Comparison of ENCODE assay signal across 8 mouse cellular contexts in the genomic region with DNA sequence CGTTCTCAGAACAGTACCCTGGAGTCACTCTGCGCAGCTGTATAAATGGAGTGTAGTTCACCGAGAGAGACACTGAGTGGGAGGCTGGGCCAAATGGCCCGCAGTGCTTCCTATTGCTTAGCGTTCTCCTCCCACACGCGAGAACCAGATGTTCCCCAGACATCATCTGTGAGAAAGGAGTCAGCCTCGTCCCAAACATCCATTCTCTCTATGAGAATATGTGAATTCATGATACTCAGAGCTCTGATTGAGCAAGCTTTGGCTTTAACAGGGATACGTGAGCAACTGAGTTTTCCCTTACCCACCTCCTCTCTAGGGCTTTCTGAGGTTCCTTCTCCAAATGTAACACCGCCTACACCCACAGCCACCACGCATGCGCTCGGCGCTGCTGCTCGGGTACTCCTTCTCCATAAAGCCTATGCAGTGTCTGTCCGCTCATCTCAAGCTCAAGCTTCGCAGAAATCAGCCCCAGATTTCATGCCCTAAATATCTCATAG. TPM values are rescaled to one million over a fixed set of nuclear protein-coding genes. Genes with fewer than 3 reads are reported as not detected.
A peak's percentile ranks its signal among the peaks of the same experiment; 100 is the strongest.
DNase-seq lines count a peak whose midpoint lies in the region; ATAC-seq and TF ChIP-seq lines count a peak whose summit lies in the region.

No protein-coding gene starts in this region.

- dilution Hi-C loops in CH12.LX (cut with MboI; ENCODE audit: extremely low pct_ligation_motif_present, extremely low pct_unique_long_range_greater_than_20kb, low sequenced_read_pairs) = no loop called here

- TF ChIP-seq POLR2A in CH12.LX (IDR thresholded peaks at IDR 0.05; ENCODE audit: low read depth, low read length) = no peak; the same call in 1 of the 2 replicates

- no peak for TF ChIP-seq EP300 in CH12.LX (IDR thresholded peaks at IDR 0.05; ENCODE audit: low read length)

- H3K27ac ChIP-seq in forebrain, postnatal 0 days (ENCODE audit: low read depth, low read length) = no peak overlapping the region
- H3K27ac ChIP-seq in forebrain, embryonic 12.5 days = no peak overlapping the region
- H3K27ac ChIP-seq in CH12.LX (ENCODE audit: insufficient read depth, low read depth) = peak overlapping the region; percentile 70
- H3K27ac ChIP-seq in limb, embryonic 12.5 days = peak overlapping the region; percentile 74
- H3K27ac ChIP-seq in midbrain, embryonic 14.5 days (replicated peaks; ENCODE audit: low read depth, low read length) = no peak overlapping the region

- intact Hi-C loops in gastrocnemius, postnatal 14 days (cut with DNase I; ENCODE audit: low total_unique reads) = no loop called here

- no peaks in the 10 kb centered on the region for H3K27me3 ChIP-seq in forebrain, postnatal 0 days (ENCODE audit: insufficient read depth, low read length)
- no peaks in the 10 kb centered on the region for H3K27me3 ChIP-seq in forebrain, embryonic 12.5 days
- H3K27me3 ChIP-seq in CH12.LX (replicated peaks) = no peaks in the 10 kb centered on the region
- no peaks in the 10 kb centered on the region for H3K27me3 ChIP-seq in limb, embryonic 12.5 days
- no peaks in the 10 kb centered on the region for H3K27me3 ChIP-seq in midbrain, embryonic 14.5 days (ENCODE audit: control insufficient read depth, insufficient read depth, low read length)

- peak; percentile 68 for ATAC-seq in forebrain, postnatal 0 days
- no peak for ATAC-seq in forebrain, embryonic 12.5 days (ENCODE audit: low FRiP score)
- ATAC-seq in inflammation-experienced regulatory T-cells, adult 6 months = peak; percentile 79
- peak; percentile 35; the same call in 1 of the 2 replicates for ATAC-seq in limb, embryonic 12.5 days (ENCODE audit: insufficient number of reproducible peaks, insufficient read depth, low FRiP score, low TSS enrichment, low read depth)
- no peak for ATAC-seq in midbrain, embryonic 14.5 days (ENCODE audit: low FRiP score, low TSS enrichment)

- no peak overlapping the region for H3K4me2 ChIP-seq in forebrain, postnatal 0 days (ENCODE audit: low read depth)
- no peak overlapping the region for H3K4me2 ChIP-seq in forebrain, embryonic 12.5 days
- peak overlapping the region; percentile 86 for H3K4me2 ChIP-seq in CH12.LX (ENCODE audit: insufficient read depth, low read depth, poor library complexity, severe bottlenecking)
- H3K4me2 ChIP-seq in limb, embryonic 12.5 days = 0 out of 2 replicates have a peak overlapping the region, but pooled peaks have one; percentile 23
- H3K4me2 ChIP-seq in midbrain, embryonic 14.5 days (ENCODE audit: low read length) = no peak overlapping the region

- no peak overlapping the region for H3K4me3 ChIP-seq in forebrain, postnatal 0 days (ENCODE audit: low read depth, low read length)
- no peak overlapping the region for H3K4me3 ChIP-seq in forebrain, embryonic 12.5 days (replicated peaks)
- H3K4me3 ChIP-seq in CH12.LX (replicated peaks in 1 of 3; ENCODE audit: low read depth in 2 of 3, low read length in 2 of 3, poor library complexity in 1 of 3) = peak overlapping the region in 2 of 3 experiments; percentile 26 to 40
- H3K4me3 ChIP-seq in limb, embryonic 12.5 days (replicated peaks) = no peak overlapping the region
- H3K4me3 ChIP-seq in midbrain, embryonic 14.5 days (replicated peaks; ENCODE audit: low read depth, low read length) = no peak overlapping the region

- peaks cover 33% of the 10 kb centered on the region for H3K79me2 ChIP-seq in CH12.LX (replicated peaks; ENCODE audit: control insufficient read depth, extremely low read depth, insufficient read depth, poor library complexity, severe bottlenecking)

- in situ Hi-C loops in CH12.LX (cut with MboI; ENCODE audit: low pct_ligation_motif_present, low pct_unique_long_range_greater_than_20kb, low sequenced_read_pairs) = no loop called here

- no peak for DNase-seq in forebrain, postnatal 0 days
- DNase-seq in CH12.LX (ENCODE audit: extremely low read depth) = no peak
- DNase-seq in gastrocnemius, postnatal 14 days = peak; percentile 69
- peak; percentile 66 for DNase-seq in testis, postnatal 10 days (ENCODE audit: low spot score)
- DNase-seq in midbrain, embryonic 14.5 days = no peak

- H3K9me3 ChIP-seq in forebrain, postnatal 0 days (ENCODE audit: low read length) = no peaks in the 10 kb centered on the region
- no peaks in the 10 kb centered on the region for H3K9me3 ChIP-seq in forebrain, embryonic 12.5 days
- no peaks in the 10 kb centered on the region for H3K9me3 ChIP-seq in CH12.LX (replicated peaks; ENCODE audit: low read length)
- H3K9me3 ChIP-seq in limb, embryonic 12.5 days = no peaks in the 10 kb centered on the region
- no peaks in the 10 kb centered on the region for H3K9me3 ChIP-seq in midbrain, embryonic 14.5 days (ENCODE audit: control insufficient read depth, low read length)

- H3K36me3 ChIP-seq in forebrain, postnatal 0 days (ENCODE audit: insufficient read depth) = no peaks in the 10 kb centered on the region
- no peaks in the 10 kb centered on the region for H3K36me3 ChIP-seq in forebrain, embryonic 12.5 days (replicated peaks)
- H3K36me3 ChIP-seq in CH12.LX (replicated peaks in 1 of 2; ENCODE audit: control insufficient read depth in 1 of 2, insufficient read depth in 1 of 2, low read length in 1 of 2) = peaks cover 0 to 27% of the 10 kb centered on the region in 2 experiments
- H3K36me3 ChIP-seq in limb, embryonic 12.5 days = peaks cover 9% of the 10 kb centered on the region; the same call in 1 of the 2 replicates
- H3K36me3 ChIP-seq in midbrain, embryonic 14.5 days (ENCODE audit: control insufficient read depth, insufficient read depth, low read length) = no peaks in the 10 kb centered on the region

- no peaks in the 10 kb centered on the region for H3K4me1 ChIP-seq in forebrain, postnatal 0 days (ENCODE audit: insufficient read depth)
- H3K4me1 ChIP-seq in forebrain, embryonic 12.5 days = peaks cover 4% of the 10 kb centered on the region; the same call in 1 of the 2 replicates
- peaks cover 14 to 58% of the 10 kb centered on the region in 2 experiments for H3K4me1 ChIP-seq in CH12.LX (ENCODE audit: control insufficient read depth in 1 of 2, insufficient read depth in 2 of 2)
- H3K4me1 ChIP-seq in limb, embryonic 12.5 days (replicated peaks) = peaks cover 62% of the 10 kb centered on the region
- H3K4me1 ChIP-seq in midbrain, embryonic 14.5 days (ENCODE audit: control insufficient read depth, insufficient read depth, low read length) = no peaks in the 10 kb centered on the region

- WGBS in forebrain, postnatal 0 days = 87% methylated on average over 17 of the region's 17 CpGs
- WGBS in forebrain, embryonic 12.5 days = 91% methylated on average over 17 of the region's 17 CpGs
- 62% methylated on average over 17 of the region's 17 CpGs for WGBS in limb, embryonic 12.5 days
- 91% methylated on average over 17 of the region's 17 CpGs for WGBS in midbrain, embryonic 14.5 days

- no peak overlapping the region for H3K9ac ChIP-seq in forebrain, postnatal 0 days
- H3K9ac ChIP-seq in forebrain, embryonic 12.5 days = no peak overlapping the region
- peak overlapping the region; percentile 54 for H3K9ac ChIP-seq in CH12.LX (ENCODE audit: insufficient read depth, low read depth)
- H3K9ac ChIP-seq in limb, embryonic 12.5 days (replicated peaks) = no peak overlapping the region
- H3K9ac ChIP-seq in midbrain, embryonic 14.5 days (replicated peaks; ENCODE audit: low read length) = no peak overlapping the region

- TF ChIP-seq CTCF in forebrain, postnatal 0 days (IDR thresholded peaks at IDR 0.05; ENCODE audit: low read depth) = no peak
- TF ChIP-seq CTCF in CH12.LX (conservative IDR thresholded peaks at IDR 0.05 in 1 of 2, IDR thresholded peaks at IDR 0.05 in 1 of 2; ENCODE audit: low read depth in 2 of 2, low read length in 2 of 2) = no peak

- no peak for TF ChIP-seq RAD21 in CH12.LX (IDR thresholded peaks at IDR 0.05; ENCODE audit: low read depth, low read length)

TF ChIP-seq in CH12.LX, 34 proteins besides CTCF, POLR2A, EP300 and RAD21:
- TF ChIP-seq GABPA (IDR thresholded peaks at IDR 0.05; ENCODE audit: insufficient replicate concordance, low read depth, low read length) (no peak), MAFK (IDR thresholded peaks at IDR 0.05; ENCODE audit: insufficient replicate concordance, low read length) (no peak), UBTF (IDR thresholded peaks at IDR 0.05; ENCODE audit: low read depth, low read length) (no peak), JUN (IDR thresholded peaks at IDR 0.05; ENCODE audit: insufficient read depth, low read depth, low read length) (no peak), NRF1 (IDR thresholded peaks at IDR 0.05; ENCODE audit: low read depth, low read length) (peak; percentile 94)

RNA-seq across cellular contexts. Expression of gene Creb3l2, which starts 22.5 kb away (rescaled TPM):
- 3.2 and 5.0 TPM in 2 replicates for total RNA-seq in forebrain, postnatal 0 days (2014; rRNA removed)
- polyA plus RNA-seq in forebrain, postnatal 0 days (2015; fragmentation: Nextera tagmentation; extraction: Ambion mirVana) = 1.3 and 2.0 TPM in 2 replicates
- polyA plus RNA-seq in forebrain, embryonic 12.5 days (2016; fragmentation: Nextera tagmentation; extraction: Ambion mirVana) = 5.5 and 5.7 TPM in 2 replicates
- total RNA-seq in CH12.LX (2012; rRNA removed) (7.0 and 8.7 TPM in 2 replicates), CH12.LX (2014; rRNA removed) (1.3 and 1.5 TPM in 2 replicates)
- polyA plus RNA-seq in CH12.LX (2012; ENCODE audit: insufficient read length, low read depth) = 6.6 and 8.5 TPM in 2 replicates
- total RNA-seq in gastrocnemius, postnatal 14 days (2021) = 10 to 100 TPM; 14.1 to 16.9 TPM
- 1 to 10 TPM; 2.3 to 3.6 (median 2.6) TPM for polyA plus RNA-seq in inflammation-experienced regulatory T-cells, adult 6 months (2017; shearing (Covaris generic))
- 26.4 and 30.7 TPM in 2 replicates for polyA plus RNA-seq in limb, embryonic 12.5 days (2016; fragmentation: Nextera tagmentation; extraction: Ambion mirVana)
- polyA plus RNA-seq in midbrain, embryonic 14.5 days (2014; fragmentation: Nextera tagmentation; extraction: Ambion mirVana) = 1.6 and 3.2 TPM in 2 replicates

Comparison
In these comparisons a context has a peak if more than half of its experiments do, and no peak if none do; other contexts are left out.
1. ATAC-seq: peak in forebrain, postnatal 0 days (single experiment), inflammation-experienced regulatory T-cells, adult 6 months (single experiment) and limb, embryonic 12.5 days (single experiment); none in forebrain, embryonic 12.5 days (single experiment) and midbrain, embryonic 14.5 days (single experiment).
2. DNase-seq: peak in gastrocnemius, postnatal 14 days (single experiment) and testis, postnatal 10 days (single experiment); none in forebrain, postnatal 0 days (single experiment), CH12.LX (single experiment) and midbrain, embryonic 14.5 days (single experiment).
3. H3K27ac ChIP-seq: peak in CH12.LX (single experiment) and limb, embryonic 12.5 days (single experiment); none in forebrain, postnatal 0 days (single experiment), forebrain, embryonic 12.5 days (single experiment) and midbrain, embryonic 14.5 days (single experiment).
4. H3K4me2 ChIP-seq: peak in CH12.LX (single experiment) and limb, embryonic 12.5 days (single experiment); none in forebrain, postnatal 0 days (single experiment), forebrain, embryonic 12.5 days (single experiment) and midbrain, embryonic 14.5 days (single experiment).
5. H3K4me3 ChIP-seq: peak in CH12.LX (2 of 3); none in forebrain, postnatal 0 days (single experiment), forebrain, embryonic 12.5 days (single experiment), limb, embryonic 12.5 days (single experiment) and midbrain, embryonic 14.5 days (single experiment).